Mouse (Mus musculus): Measurements from ENCODE around the gene Exoc3l. TPM values are rescaled to one million over a fixed set of nuclear protein-coding genes. Genes with fewer than 3 reads are reported as not detected.

The Exoc3l gene
- polyA plus RNA-seq, 1 experiment, result 1.6 TPM

DNA sequence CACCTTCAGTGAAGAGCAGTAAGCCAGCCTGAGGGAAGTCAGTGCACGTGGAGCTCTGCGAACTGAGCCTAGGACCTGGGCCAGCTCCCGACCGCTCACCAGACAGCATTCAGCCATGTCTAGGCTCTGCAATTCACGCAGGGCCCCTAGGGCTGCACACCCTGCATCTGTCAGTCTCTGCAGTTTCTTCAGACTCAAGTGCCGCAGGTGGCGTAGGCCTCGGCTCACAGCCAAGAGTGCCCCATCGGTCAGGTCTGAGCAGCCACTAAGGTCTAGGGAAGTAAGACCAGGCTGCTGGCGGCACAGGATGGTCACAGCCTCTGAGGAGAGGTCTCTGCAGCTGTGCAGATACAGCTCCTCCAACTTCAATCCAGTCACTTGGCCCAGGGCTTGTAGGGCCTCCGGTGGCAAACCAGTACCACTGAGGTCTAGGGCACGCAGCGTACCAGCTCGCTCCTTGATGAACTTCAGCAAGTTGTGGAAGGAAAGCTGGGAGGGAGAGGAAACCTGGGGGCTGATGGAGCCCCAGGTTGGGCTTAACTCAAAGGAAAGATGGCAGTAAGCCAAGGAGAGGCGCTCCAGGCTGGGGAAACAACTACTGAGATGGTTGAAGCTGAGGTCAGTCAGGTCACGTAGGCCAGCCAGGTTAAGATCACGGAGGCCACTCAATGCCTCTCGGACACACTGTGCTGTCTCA, 19.3 kb upstream of the Exoc3l start:
- 91% methylated on average over 18 of the region's 18 CpGs for WGBS
- DNase-seq (ENCODE audit: low read depth, low spot score), result no peak

DNA sequence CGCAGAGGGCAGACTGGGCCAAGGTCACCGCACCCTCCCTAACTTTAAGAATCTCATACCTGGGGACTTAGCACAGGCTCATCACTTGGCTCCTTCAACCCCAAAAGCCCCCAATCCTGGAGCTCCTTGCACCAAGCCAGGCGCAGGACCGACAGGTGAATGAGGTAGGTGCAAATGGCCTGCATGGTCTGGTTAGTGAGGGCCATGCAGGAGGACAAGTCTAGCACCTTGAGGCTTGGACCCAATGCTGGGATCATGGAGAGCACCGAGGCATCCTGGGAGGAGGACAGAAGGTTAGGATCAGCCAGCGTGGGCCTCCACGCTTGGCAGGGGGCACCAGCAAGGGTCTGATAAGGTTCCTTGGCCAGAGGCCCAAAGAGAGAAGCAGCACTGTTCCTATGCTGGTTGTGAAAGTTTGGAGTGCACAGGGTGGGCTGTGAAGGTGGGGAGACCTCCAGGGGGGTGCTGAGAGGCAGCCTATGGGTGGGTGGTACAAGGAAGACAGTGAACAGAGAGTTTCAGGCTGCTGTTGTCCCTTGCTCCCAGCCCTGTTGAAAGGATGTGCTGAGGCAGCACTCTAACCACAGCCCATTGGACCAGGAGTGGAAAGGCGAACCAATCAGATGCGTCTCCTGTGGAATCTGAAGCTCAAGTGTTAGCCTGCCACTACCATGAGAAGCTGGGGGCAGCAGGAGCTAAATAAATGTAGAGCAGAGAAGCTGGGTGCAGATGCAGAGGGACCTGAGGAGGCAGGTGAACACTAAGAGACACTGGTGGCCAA, 17.9 kb upstream of the Exoc3l start:
- 88% methylated on average over 9 of the region's 9 CpGs for WGBS
- DNase-seq (ENCODE audit: low read depth, low spot score), result no peak

DNA sequence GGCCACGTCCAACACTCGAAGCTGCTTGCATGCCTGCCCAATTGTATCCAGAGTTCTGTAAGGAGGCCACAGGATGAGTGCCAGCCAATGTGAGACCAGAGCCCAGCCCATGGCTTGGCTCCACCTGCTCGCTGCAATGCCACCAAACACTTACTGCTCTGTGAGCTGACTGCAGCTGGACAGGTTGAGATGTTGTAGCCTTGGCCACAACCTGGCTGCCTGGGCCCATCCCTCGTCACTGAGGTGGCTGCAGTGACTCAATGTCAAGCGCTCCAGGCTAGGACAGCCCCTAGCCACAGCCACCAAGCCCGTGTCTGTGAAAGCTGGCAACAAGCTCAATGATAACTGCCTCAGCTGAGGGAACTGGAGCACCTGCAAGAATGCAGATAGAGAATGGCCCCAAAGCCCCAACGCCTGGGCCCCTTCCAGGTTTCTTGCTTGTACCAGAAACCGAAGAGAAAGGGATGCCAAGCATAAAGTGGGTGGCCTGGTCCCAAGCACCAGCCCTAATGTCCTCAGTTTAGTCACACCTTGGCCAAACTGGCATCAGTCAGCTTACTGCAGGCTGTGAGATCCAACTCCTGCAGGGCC, 17.1 kb upstream of the Exoc3l start:
- DNase-seq (ENCODE audit: low read depth, low spot score), result no peak
- 89% methylated on average over 8 of the region's 8 CpGs for WGBS

DNA sequence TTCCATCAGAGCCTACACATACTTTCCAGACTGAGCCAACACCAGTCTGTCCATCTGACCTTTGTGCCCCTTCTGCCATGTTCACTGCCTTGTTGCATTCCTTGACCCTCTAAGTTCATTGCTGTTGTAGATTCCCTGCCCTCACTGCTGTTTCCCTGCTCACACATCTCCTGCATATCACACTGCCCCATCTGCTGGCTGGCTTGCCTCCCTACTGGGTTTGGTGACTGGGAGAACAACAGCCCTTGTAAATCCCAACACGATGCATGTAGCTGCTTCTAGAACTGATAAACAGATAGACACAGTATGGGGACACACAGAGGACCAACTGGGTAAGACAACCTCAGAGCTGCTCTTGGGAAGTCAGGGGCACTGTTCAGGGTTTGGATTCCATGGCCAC, 15.8 kb upstream of the Exoc3l start:
- 82% methylated on average over 1 of the region's 1 CpGs for WGBS
- DNase-seq (ENCODE audit: low read depth, low spot score), result no peak

DNA sequence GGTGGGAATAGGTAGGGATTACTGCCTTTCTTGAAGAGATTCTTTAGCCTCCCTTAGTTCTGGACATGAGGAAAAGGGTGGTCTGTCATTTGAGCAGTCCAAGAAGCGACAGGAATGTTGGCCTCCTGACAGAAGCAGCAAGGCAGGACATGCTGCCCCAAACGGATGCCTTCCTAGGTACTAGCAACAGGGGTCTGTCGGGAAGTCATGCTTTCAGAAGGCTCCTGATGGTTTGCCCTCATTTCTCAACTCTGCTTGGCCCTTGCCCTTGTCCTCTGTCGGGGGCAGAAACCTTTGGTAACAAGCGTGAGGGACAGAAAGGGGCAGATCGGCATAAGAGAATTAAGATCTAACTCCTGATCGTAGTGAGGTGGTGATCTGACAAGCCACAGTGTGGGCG, 14.2 kb upstream of the Exoc3l start:
- WGBS, result 85% methylated on average over 8 of the region's 8 CpGs
- no peak for DNase-seq (ENCODE audit: low read depth, low spot score)

DNA sequence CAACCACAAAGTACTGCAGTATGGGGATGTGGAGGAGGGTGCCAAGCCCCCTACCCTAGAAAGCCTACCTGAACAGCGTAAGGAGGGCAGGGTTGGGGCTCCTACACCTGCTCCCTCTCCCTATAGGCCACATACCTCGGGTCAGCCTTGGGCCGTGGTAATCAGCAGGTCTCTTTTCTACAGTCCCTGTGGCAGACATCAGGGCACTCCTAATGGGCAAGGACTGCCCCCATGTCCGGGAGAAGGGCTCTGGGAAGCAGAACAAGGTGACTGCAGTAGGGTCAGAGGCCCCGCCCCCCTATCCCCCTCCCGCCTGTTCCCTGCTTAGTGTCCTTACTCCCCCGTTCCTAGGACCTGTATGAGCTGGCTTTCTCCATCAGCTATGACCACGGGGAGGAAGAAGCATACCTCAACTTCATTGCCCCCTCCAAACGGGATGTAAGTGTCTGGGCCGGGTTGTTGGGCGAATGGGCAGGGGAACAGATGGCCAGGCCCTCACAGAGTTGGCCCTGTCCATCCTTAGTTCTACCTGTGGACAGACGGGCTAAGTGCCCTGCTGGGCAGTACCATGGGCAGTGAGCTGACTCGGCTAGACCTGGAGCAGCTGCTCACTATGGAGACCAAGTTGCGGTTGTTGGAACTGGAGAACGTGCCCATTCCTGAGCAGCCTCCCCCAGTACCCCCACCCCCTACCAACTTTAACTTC, 13.4 kb upstream of the Exoc3l start:
- no peak for DNase-seq (ENCODE audit: low read depth, low spot score)
- WGBS, result 85% methylated on average over 15 of the region's 15 CpGs

DNA sequence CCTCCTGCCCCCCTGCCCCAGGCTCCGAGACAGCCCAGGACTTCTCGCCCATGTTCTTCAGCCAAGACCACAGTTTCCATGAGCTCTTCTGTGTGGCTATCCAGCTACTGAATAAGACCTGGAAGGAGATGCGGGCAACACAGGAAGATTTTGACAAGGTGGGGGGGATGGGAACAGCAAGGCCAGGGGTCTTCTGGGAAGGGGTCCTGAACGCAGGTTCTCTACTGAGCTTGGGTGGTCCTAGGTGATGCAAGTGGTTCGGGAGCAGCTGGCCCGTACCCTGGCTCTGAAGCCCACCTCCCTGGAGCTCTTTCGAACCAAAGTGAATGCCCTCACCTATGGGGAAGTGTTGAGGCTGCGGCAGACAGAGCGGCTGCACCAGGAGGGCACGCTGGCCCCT, 12.5 kb upstream of the Exoc3l start:
- 94% methylated on average over 10 of the region's 10 CpGs for WGBS
- DNase-seq (ENCODE audit: low read depth, low spot score), result no peak

DNA sequence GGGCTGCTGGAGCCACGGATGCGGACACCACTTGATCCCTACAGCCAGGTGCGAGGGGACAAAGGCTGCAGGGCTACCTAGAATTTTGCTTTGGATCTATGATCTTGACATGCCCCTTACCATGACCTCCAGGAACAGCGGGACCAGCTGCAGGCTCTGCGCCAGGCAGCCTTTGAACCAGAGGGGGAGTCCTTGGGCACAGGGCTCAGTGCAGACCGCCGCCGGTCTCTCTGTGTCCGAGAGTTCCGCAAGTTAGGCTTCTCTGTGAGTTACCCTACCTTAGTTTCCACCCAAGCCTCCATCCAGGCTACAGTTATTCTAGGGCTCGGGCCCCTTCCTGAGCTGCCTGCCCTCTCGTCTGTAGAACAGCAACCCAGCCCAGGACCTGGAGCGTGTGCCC, 11.8 kb upstream of the Exoc3l start:
- WGBS, result 95% methylated on average over 13 of the region's 13 CpGs
- no peak for DNase-seq (ENCODE audit: low read depth, low spot score)

DNA sequence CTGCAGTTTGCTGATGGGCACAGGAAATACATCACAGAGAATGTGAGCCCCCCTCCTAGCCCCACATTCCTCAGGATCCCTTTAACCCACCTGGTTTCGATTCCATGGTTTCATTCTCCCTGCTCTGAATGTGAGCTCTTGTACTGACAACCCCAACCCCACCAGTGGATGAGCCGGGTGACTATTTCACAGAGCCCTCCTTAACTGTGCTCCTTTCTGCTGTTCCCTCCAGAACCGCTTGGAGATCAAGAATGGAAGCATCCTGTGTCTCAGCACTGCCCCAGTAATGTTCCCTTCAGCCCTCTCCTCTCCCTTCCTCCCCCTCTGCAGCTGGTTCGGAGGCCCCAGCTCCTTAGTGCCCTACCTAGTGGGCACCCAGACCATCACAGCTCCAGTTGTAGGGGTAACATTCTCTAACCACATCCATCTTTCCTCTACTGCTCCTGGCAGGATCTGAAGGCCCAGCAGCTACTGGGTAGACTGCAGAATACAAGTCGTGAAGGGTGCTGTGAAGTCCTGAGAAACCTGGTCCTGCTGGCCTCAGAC, 10.3 kb upstream of the Exoc3l start:
- WGBS, result 17% methylated on average over 5 of the region's 5 CpGs
- no peak for DNase-seq (ENCODE audit: low read depth, low spot score)

DNA sequence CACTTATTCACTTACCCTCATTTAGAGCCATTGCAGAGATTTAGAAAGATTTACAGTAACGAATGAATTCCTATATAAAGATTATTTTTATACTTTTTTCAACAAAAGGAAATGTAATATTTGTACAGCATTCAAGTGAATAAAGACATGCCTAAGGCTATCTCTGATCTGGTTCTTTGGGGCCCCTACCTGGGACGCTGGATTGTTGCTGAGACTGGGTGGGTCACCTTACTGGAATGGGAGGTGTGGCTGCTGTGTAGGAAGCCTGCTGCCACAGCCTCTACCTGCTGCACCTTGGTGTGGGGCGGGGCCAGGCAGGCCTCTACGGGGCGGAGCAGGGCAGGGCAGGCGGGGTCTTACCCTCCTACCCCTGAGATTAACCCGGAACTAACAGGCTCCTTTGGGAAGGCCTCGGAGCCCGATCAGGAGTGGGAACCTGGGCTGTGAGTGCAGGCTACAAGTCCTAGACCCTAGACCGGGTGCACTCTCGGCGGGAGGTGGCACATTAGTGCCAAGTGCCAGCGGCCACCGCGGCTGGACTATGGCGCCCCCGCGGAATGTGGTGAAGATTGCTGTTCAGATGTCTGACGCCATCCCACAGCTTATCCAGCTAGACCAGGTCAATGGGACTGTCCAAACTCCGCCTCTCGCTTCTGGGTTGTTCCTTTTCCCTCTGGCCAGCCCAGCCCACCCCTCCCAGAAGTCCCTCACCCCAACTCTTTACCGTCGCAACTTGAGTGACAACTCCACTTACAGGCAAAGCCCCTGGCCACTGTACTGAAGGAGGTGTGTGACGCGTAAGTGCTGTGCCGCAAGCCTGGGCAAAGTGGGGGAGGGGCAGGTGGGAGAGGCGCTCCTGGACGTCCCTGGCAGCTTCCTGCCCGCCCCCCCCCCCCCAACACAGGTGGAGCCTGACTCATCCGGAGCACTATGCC, 9.6 kb upstream of the Exoc3l start, which contains the start of gene Elmo3:
Gene Elmo3 (plus strand): TSS at position 391 of the 935 bp plus-strand sequence.
- DNase-seq (ENCODE audit: low read depth, low spot score), result peak; percentile 76

DNA sequence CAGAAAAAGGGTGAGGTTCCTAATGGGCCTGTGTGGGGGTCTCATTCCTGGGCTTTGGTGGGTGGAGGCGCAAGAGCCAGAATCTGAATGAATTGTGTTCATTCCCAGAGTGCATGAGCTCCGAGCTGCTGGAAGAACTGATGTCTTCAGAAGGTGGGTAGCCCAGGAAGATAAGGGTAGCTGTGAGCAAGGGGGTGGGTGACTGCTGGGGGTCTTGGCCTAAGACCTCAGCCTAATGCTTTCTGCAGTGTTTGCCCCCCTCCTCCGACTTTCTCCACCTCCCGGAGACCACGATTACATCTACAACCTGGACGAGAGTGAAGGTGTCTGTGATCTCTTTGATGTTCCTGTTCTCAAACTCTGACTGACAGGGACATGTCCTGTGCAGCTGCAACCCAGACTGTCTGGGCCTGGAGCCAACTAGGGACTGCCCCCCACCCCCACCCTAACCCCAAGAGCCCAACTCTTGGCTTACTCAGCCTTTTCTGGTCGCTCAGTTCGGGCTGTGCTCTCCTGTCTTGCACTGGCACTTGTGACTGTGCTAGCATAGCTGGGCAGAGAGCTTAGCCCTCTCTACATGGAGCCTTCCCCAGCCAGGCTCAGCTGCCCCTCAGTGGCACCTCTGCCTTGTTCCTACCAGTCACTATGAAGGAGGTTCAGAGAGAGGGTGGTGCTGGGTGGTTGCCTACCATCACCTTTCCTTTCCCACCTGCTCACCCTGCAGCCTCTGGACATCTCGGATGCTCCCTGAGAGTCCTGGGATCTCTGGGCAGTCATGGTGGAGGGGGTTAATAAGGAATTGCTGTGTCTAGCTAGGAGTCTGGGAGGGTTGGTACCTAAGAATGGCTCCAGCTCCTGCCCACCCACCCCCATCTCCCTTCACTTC, 8.7 kb upstream of the Exoc3l start:
- DNase-seq (ENCODE audit: low read depth, low spot score), result no peak
- 51% methylated on average over 9 of the region's 9 CpGs for WGBS

More for the DNA sequence above, 9.6 kb upstream of the Exoc3l start, which contains the start of gene Elmo3:
- 4% methylated on average over 30 of the region's 30 CpGs for WGBS

DNA sequence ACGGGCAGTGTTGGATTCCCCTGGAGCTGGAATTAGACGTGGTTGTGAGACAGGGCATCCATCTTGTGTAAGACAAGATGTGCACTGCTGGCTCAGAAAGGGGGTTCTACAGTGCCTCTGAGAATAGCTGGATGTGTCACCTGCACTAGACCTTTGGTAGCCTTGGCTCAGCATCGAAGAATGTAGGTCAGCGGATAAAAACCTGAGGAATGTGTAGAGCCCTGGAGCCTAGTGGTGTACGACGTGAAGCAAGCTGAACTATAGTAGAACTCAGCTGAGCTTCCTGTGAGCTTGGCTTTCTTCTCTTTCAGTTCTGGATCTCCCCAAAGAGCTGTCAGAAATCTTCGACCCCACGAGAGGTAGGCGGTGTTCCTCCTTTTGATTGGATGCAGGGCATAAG, 8.0 kb upstream of the Exoc3l start:
- no peak for DNase-seq (ENCODE audit: low read depth, low spot score)
- 78% methylated on average over 9 of the region's 9 CpGs for WGBS

DNA sequence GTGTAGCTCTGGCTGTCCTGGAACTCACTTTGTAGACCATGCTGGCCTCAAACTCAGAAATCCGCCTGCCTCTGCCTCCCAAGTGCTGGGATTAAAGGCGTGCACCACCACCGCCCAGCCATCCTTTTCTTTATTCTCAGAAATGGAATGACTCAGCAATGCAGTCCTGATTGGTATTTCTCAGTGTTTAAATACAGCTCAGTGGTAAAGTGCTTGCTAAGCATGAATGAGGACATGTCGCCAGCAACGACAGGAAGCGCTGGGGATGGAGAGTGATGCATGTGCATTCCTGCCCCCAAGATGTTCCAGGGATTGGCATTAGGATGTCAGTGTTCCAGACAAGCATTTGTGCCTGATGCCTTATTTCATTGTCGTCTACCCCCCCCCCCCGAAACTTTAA, 7.5 kb upstream of the Exoc3l start:
- DNase-seq (ENCODE audit: low read depth, low spot score), result no peak
- 78% methylated on average over 8 of the region's 8 CpGs for WGBS

DNA sequence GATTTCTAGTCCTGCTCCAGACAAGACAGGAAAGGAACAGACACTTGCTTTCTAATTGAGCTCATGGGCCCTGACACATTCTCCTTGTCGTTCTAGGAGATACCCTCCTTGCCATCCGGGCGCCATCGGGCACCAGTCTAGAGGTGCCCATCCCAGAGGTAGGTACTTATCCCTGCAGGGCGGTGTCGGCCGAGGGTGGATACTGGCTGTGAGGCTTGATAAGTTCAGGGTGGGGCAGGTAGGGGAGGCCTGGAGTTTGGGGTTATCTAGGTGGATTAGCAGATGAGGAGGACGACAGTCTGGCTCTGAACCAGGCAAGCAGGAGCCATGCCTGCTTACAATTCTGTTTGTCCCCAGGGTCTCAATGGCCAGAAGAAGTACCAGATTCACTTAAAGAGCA, 4.1 kb upstream of the Exoc3l start:
- DNase-seq (ENCODE audit: low read depth, low spot score), result no peak
- 79% methylated on average over 8 of the region's 8 CpGs for WGBS

DNA sequence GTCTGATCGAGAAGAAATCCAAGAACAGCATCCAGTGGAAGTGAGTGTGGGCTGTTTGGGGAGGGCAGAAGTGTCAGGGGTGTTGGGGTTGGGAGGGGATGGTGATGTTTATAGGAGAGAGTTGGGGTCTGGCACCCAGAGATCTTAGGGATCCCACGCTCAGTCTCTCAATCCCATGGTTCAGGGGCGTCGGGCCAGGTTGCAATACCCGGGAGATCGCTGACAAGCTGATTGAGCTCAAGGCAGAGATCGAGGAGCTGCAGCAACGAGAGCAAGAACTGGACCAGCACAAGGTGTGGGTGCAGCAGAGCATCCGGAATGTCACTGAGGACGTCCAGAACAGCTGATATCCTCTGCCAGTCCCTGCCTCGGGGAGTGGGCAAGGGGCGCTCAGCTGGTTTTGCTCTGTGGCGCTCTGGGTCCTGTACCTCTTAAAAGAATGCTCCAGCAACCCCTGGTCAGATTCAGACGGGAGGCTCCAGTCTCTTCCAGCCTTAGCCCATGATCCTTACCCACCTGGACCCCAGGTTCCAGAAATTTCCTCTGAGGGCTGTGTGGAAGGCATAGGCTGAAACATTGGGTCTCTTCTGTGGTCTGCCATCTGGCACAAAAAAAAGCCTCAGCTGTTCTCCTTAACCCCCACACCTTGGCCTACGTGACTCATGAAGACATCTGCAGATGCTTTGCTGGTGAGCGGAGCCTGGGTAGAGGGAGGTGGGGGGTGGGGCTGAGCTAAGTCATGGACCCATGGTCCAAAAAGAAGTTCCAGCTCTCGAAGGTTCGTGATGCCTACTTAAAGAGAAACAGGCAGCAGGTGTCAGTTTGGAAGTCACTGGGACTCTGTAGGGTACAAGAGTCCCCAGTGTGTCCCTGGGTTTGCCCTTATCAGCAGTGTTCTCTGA, 2.7 kb upstream of the Exoc3l start:
- 32% methylated on average over 18 of the region's 18 CpGs for WGBS
- DNase-seq (ENCODE audit: low read depth, low spot score), result no peak

DNA sequence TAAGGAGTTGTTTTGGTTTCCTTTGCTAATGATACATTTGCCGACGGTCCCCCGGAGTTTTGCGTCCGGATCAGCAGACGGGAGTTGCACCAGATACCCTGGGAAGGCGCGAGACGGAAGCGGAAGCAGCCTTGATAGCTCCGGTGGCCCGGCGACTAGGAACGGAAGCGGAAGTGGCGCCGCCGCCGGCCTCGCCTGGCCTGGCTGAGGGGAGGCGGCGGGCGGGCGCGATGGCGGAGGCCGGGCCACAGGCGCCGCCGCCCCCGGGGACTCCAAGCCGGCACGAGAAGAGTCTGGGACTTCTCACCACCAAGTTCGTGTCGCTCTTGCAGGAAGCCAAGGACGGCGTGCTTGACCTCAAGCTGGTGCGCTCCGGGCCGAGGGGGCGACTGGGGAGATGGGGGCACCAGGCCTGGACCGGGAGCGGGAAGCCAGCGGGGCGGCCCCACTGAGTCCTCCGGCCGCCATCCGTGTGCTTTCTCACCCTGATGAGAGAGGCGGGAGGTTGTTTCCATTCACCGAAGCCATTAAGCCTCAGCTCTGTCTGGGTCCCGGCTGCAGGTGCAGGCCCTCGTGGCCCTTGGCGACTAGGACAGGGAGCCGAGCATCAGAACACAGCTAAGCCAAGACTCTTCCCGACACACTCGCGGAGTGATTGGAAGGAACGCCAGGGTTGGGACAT, 1.8 kb upstream of the Exoc3l start, which contains the start of gene E2f4:
Gene E2f4 (plus strand): TSS at position 153 of the 682 bp plus-strand sequence.
- DNase-seq (ENCODE audit: low read depth, low spot score), result peak; percentile 82
- 1% methylated on average over 58 of the region's 58 CpGs for WGBS

All from large intestine, adult 2 months (tissue).